Mouse (Mus musculus) bone marrow, adult 2 months (tissue): ENCODE measurements around the gene Gm10153.
"Not testable (repeated sequence)": the region's sequence is repeated elsewhere in the genome, so short reads cannot be mapped to it uniquely, and the experiment has no call there.

ENCODE experiments used
- CTCF ChIP-seq: fragments of 200-500 bp; IDR thresholded peaks from 2 replicates; pipeline ENCODE4 v1.5.1; 2011; ENCODE audit warnings: low read length, control low read depth; ENCODE audit not compliant: control insufficient read depth, insufficient read depth
- POLR2A ChIP-seq: fragments of 200-500 bp; IDR thresholded peaks from 2 replicates; pipeline ENCODE4 v1.6.1; 2011; ENCODE audit warnings: low read depth, mild to moderate bottlenecking, control low read depth, low read length, borderline replicate concordance; ENCODE audit not compliant: control insufficient read depth

GRCm38 (mm10) chr7:142229871-142230270 lies 39.7 kb upstream of the Gm10153 start, which contains the start of gene Krtap5-5:
- TF ChIP-seq CTCF, POLR2A: not testable (repeated sequence)
